Mouse (Mus musculus): Measurements from ENCODE around the gene Troap. TPM values are rescaled to one million over a fixed set of nuclear protein-coding genes. Genes with fewer than 3 reads are reported as not detected.

Troap gene
- polyA plus RNA-seq, 3 experiments from 2014 or later, result 0.92 to 9.3 (median 1.1) TPM

- no peak for ATAC-seq
These were observed 40.1 kb downstream of the Troap start for GRCm38 (mm10) chr15:99114312-99115064.

GRCm38 (mm10) chr15:99115065-99115423 lies 40.7 kb downstream of the Troap start:
- ATAC-seq, result no peak

GRCm38 (mm10) chr15:99116539-99116938 lies 42.2 kb downstream of the Troap start:
- ATAC-seq, result no peak

GRCm38 (mm10) chr15:99120814-99121213 lies 46.4 kb downstream of the Troap start:
- ATAC-seq, result no peak

GRCm38 (mm10) chr15:99122642-99123041 lies 48.3 kb downstream of the Troap start:
- ATAC-seq, result no peak

- no peak for ATAC-seq
These were observed 51.3 kb downstream of the Troap start, which contains the start of gene Spats2 for GRCm38 (mm10) chr15:99125711-99126080. Gene Spats2, plus strand, starts transcription at chr15:99125916.

- ATAC-seq, result no peak
These were observed 51.9 kb downstream of the Troap start for GRCm38 (mm10) chr15:99126081-99126815.

GRCm38 (mm10) chr15:99126816-99127365 lies 52.5 kb downstream of the Troap start:
- no peak for ATAC-seq

- no peak for ATAC-seq
These were observed 53.6 kb downstream of the Troap start for GRCm38 (mm10) chr15:99127851-99128522.

- no peak for ATAC-seq
These were observed 55.1 kb downstream of the Troap start for GRCm38 (mm10) chr15:99129441-99129840.

- ATAC-seq, result no peak
These were observed 55.9 kb downstream of the Troap start for GRCm38 (mm10) chr15:99129956-99130910.

Other genes with a start within 250 kb of the Troap start
- gene Prkag1, start 243.1 kb upstream of the Troap start, polyA plus RNA-seq (2017; shearing (Covaris generic)), result 100 to 1,000 TPM; 119 to 137 (median 129) TPM
- gene Kmt2d, start 203.4 kb upstream of the Troap start, polyA plus RNA-seq (2017; shearing (Covaris generic)), result 10 to 100 TPM; 18.7 to 36.4 (median 30.7) TPM
- gene Rhebl1, start 180.0 kb upstream of the Troap start, polyA plus RNA-seq (2017; shearing (Covaris generic)), result 10 to 100 TPM in 2 of 3 experiments, 1 to 10 TPM in 1; 9.5 to 13.0 (median 10.8) TPM
- gene Dhh, start 176.0 kb upstream of the Troap start, polyA plus RNA-seq (2017; shearing (Covaris generic)), result under 1 TPM in 1 of 3 experiments, not detected in 2; 0.09 TPM
- gene Lmbr1l, start 156.3 kb upstream of the Troap start, polyA plus RNA-seq (2017; shearing (Covaris generic)), result 10 to 100 TPM; 17.3 to 46.9 (median 39.3) TPM
- gene Tuba1b, start 140.0 kb upstream of the Troap start, polyA plus RNA-seq (2017; shearing (Covaris generic)), result 100 to 1,000 TPM; 459 to 882 (median 544) TPM
- gene Gm49450, start 121.0 kb upstream of the Troap start, polyA plus RNA-seq (2017; shearing (Covaris generic)), result not detected
- 100 to 1,000 TPM; 206 to 351 (median 217) TPM for gene Tuba1a, start 120.9 kb upstream of the Troap start, polyA plus RNA-seq (2017; shearing (Covaris generic))
- gene Tuba1c, start 44.7 kb upstream of the Troap start, polyA plus RNA-seq (2017; shearing (Covaris generic)), result 100 to 1,000 TPM in 1 of 3 experiments, 10 to 100 TPM in 2; 70.4 to 203 (median 83.7) TPM
- gene Prph, start 19.4 kb upstream of the Troap start, polyA plus RNA-seq (2017; shearing (Covaris generic)), result not detected
- gene C1ql4, start 13.2 kb downstream of the Troap start, polyA plus RNA-seq (2017; shearing (Covaris generic)), result not detected
- not detected for gene Dnajc22, start 18.6 kb downstream of the Troap start, polyA plus RNA-seq (2017; shearing (Covaris generic))
- gene Spats2, start 51.3 kb downstream of the Troap start, polyA plus RNA-seq (2017; shearing (Covaris generic)), result under 1 TPM in 1 of 3 experiments, not detected in 2; 0.17 TPM
- gene Kcnh3, start 150.3 kb downstream of the Troap start, polyA plus RNA-seq (2017; shearing (Covaris generic)), result not detected
- 10 to 100 TPM; 48.4 to 56.9 (median 49.1) TPM for gene Mcrs1, start 177.4 kb downstream of the Troap start, polyA plus RNA-seq (2017; shearing (Covaris generic))
- 10 to 100 TPM in 2 of 3 experiments, 1 to 10 TPM in 1; 1.6 to 14.9 (median 10.3) TPM for gene Prpf40b, start 220.5 kb downstream of the Troap start, polyA plus RNA-seq (2017; shearing (Covaris generic))
- gene Fam186b, start 221.3 kb downstream of the Troap start, polyA plus RNA-seq (2017; shearing (Covaris generic)), result under 1 TPM in 2 of 3 experiments, not detected in 1; 0.29 to 0.48 TPM

Data from inflammation-experienced regulatory T-cells, adult 6 months (primary cell).